Mouse (Mus musculus) intestine, embryonic 14.5 days (tissue): ENCODE measurements at regions not wholly inside any gene's neighbourhood (a gene's known extent, or its start where the extent isn't known, plus 50 kb on each side); places are given as distances from the start of the nearest gene placed in this dataset.
"Not testable (repeated sequence)": the region's sequence is repeated elsewhere in the genome, so short reads cannot be mapped to it uniquely, and the experiment has no call there.

Experiments used
- ATAC-seq: fragments of 200-750 bp; cut with Nextera tagmentation; replicated peaks from 2 replicates; pipeline ENCODE4 v1.8.0; 2017; ENCODE audit warnings: low read depth, moderate number of reproducible peaks, moderate TSS enrichment, moderate library complexity; ENCODE audit not compliant: low FRiP score, low TSS enrichment
- DNase-seq: peaks from one replicate; pipeline ENCODE4 v3.0.0-alpha.2; 2018; ENCODE audit warnings: low spot score
- H3K27ac ChIP-seq: fragments of 300-500 bp; sonication (generic); 2 replicates; pipeline ENCODE4 v1.5.1; 2014; ENCODE audit warnings: low read depth, mild to moderate bottlenecking, control low read depth
- H3K27me3 ChIP-seq: fragments of 300-500 bp; sonication (generic); replicated peaks from 2 replicates; pipeline ENCODE4 v1.6.1; 2014; ENCODE audit warnings: low read length, control low read depth; ENCODE audit not compliant: control insufficient read depth, insufficient read depth
- H3K36me3 ChIP-seq: fragments of 300-500 bp; sonication (generic); 2 replicates; pipeline ENCODE4 v1.6.1; 2014; ENCODE audit warnings: low read length, control low read depth; ENCODE audit not compliant: control insufficient read depth, insufficient read depth
- H3K4me1 ChIP-seq: fragments of 300-500 bp; sonication (generic); replicated peaks from 2 replicates; pipeline ENCODE4 v1.6.1; 2014; ENCODE audit warnings: low read length, control low read depth, mixed read lengths; ENCODE audit not compliant: control insufficient read depth, insufficient read depth
- H3K4me2 ChIP-seq: fragments of 300-500 bp; sonication (generic); 2 replicates; pipeline ENCODE4 v1.6.1; 2014; ENCODE audit warnings: low read length
- H3K4me3 ChIP-seq: fragments of 300-500 bp; sonication (generic); 2 replicates; pipeline ENCODE4 v1.5.1; 2014; ENCODE audit warnings: low read depth, low read length, control low read depth, mixed read lengths
- H3K9ac ChIP-seq: fragments of 300-500 bp; sonication (generic); 2 replicates; pipeline ENCODE4 v1.6.1; 2014; ENCODE audit warnings: mild to moderate bottlenecking, low read length
- H3K9me3 ChIP-seq: fragments of 300-500 bp; sonication (generic); 2 replicates; pipeline ENCODE4 v1.6.1; 2016; ENCODE audit warnings: low read length, control low read depth; ENCODE audit not compliant: control insufficient read depth
- WGBS: fragments of 180-500 bp; shearing (Covaris S2); extraction: QIAGEN DNeasy Blood & Tissue Kit; methylation state at CpG from one replicate; pipeline ENCODE4 v1.1.7; 2014; 5-methylcytosine and 5-hydroxymethylcytosine counted together

DNA sequence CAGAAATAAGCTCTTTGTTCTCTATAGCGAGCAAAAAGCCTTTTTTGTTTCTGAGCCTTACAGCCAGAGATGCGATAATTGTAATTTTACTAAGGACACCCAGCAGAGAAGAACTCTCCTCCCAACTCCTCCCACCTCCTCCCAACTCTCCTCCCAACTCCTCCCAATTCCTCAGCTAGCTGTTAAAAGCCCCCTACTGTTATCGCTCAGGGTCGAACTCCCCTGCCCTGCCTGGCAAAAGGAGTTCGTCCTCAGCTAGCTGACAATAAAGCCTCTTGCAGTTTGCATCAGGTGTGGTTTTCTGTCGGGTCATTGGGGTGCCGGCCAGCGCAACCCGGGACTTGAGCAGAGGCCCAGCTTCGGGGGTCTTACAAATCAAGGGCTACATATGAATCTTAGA lies 99.5 kb upstream of the Thpo start:
- WGBS, result 78% methylated on average over 10 of the region's 10 CpGs
- not testable (repeated sequence) for DNase-seq, ATAC-seq

DNA sequence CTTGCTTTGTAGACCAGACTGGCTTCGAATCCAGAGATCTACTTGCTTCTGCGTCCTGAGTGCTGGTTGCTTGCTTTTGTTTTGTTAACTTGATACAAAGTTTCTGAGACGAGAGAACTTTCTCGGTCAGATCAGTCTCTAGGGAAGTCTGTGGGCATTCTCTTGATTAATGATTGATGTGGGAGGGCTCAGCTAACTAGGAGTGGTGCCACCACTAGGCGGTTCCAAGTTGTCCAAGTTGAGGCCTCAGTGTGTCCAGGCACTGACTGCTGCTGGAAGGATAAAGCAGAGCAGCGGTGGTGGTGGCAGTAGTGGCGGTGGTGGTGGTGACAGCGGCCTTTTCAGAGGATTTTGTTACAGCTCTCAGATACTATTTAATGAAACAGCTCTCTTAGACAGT lies 99.0 kb upstream of the Thpo start:
- ATAC-seq, result no peak
- 73% methylated on average over 8 of the region's 8 CpGs for WGBS
- Histone ChIP-seq H3K27ac (no peak overlapping the region), H3K9me3 (no peaks in the 10 kb centered on the region), H3K9ac (no peak overlapping the region), H3K27me3 (no peaks in the 10 kb centered on the region), H3K36me3 (no peaks in the 10 kb centered on the region), H3K4me2 (no peak overlapping the region), H3K4me1 (0 out of 2 replicates have a peak, but pooled peaks cover 4% of the 10 kb centered on the region), H3K4me3 (no peak overlapping the region)
- peak; percentile 16 for DNase-seq

More for the DNA sequence above, 99.5 kb upstream of the Thpo start:
- H3K4me3 ChIP-seq, H3K27ac ChIP-seq, H3K27me3 ChIP-seq, H3K9ac ChIP-seq, H3K4me1 ChIP-seq, H3K9me3 ChIP-seq, H3K4me2 ChIP-seq, H3K36me3 ChIP-seq: not testable (repeated sequence)

DNA sequence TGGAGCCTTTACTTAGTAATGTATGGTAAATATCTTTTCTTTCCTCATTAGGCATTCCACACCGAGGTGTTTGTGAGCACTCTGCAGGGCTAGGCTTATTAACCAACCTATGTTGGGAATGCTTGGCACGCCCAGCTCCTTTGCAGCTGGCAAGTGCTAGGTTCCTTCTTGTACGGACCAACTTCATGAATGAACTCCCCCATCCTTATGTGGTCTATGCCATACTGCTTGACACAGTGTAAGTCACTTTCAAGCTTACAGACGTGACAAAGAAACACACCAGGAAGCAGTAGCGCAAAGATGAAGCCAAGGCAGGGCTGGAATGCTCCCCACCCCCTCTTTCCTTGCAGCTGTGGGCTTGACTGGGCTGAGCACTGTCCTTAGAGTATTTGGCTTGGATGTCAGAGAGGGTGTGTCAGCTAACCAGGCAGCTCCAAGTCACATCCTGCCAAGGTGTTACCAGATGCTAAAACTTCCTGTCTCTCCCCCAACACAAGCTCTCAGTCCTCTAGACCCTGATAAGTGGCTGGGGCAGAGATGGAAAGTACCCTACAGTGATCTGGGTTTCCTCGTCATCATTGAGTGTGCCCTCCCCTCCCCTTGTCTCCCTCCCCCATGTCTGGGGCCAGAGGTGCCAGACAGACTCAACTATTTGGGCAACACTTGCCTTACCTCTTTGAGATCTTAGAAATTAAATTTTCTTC lies 95.6 kb upstream of the Thpo start:
- Histone ChIP-seq H3K27me3 (no peaks in the 10 kb centered on the region), H3K36me3 (no peaks in the 10 kb centered on the region), H3K4me2 (no peak overlapping the region), H3K27ac (no peak overlapping the region), H3K4me1 (no peaks in the 10 kb centered on the region), H3K9ac (no peak overlapping the region), H3K4me3 (no peak overlapping the region), H3K9me3 (no peaks in the 10 kb centered on the region)
- peak; percentile 35 for DNase-seq
- no peak for ATAC-seq
- whole genome bisulfite sequencing, result 52% methylated on average over 6 of the region's 6 CpGs

DNA sequence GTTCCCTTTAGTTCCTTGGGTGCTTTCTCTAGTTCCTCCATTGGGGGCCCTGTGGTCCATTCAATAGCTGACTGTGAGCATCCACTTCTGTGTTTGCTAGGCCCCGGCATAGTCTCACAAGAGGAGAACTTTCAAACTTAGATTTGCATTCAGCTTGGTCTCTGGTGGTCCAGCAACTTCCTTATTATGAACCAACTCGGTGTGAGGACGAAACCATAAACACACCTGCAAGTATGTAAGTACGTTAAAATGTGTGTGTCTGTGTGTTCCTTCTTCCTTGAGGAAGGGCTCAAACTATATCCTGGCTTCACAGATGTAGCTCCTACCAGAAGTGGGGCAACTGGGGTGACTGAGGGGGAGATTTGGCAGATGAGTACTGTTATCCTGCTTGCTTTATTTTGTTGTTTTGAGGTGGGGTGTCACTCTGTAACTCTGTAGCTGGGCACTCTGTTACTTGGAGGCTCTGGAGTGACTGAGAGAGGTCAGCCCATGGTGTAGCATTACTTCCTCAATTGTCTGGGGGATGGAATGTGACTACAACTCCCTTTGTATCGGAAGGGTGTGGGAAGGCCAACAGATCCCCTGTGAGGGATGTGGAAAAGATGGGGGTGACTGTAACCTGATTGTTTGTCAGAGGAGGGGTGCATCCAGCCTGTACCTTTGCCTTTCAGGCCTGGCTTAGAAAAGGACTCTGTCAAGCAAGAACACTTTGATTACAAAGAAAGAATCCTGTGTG lies 94.9 kb upstream of the Thpo start:
- H3K4me1 ChIP-seq, result no peaks in the 10 kb centered on the region
- H3K4me3 ChIP-seq, result no peak overlapping the region
- no peak overlapping the region for H3K9ac ChIP-seq
- no peaks in the 10 kb centered on the region for H3K27me3 ChIP-seq
- ATAC-seq (no peak), DNase-seq (peak; percentile 34)
- no peak overlapping the region for H3K27ac ChIP-seq
- WGBS, result 89% methylated on average over 5 of the region's 5 CpGs
- H3K9me3 ChIP-seq, result no peaks in the 10 kb centered on the region
- H3K36me3 ChIP-seq, result no peaks in the 10 kb centered on the region
- no peak overlapping the region for H3K4me2 ChIP-seq

DNA sequence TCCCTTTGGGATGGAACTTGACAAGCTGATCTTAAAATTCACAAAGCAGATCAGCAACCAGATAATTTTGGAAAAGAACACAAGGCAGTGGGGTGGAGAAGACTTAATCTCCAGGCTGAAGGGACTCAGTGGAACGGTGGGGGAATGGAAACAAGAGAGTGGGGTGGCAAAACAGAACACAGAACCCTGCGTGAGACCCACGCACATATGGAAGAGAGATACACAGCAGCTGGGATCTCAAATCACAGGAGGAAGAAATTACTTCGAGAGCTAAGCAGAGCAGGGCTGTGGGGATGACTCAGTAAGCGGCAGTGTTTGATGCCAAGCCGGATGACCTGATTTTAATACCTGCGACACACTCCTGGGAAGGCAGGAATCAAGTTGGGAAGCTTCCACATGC lies 89.9 kb upstream of the Thpo start:
- Histone ChIP-seq H3K9ac (no peak overlapping the region), H3K27ac (no peak overlapping the region), H3K4me1 (no peaks in the 10 kb centered on the region), H3K4me2 (no peak overlapping the region), H3K36me3 (no peaks in the 10 kb centered on the region), H3K4me3 (no peak overlapping the region), H3K27me3 (no peaks in the 10 kb centered on the region), H3K9me3 (no peaks in the 10 kb centered on the region)
- ATAC-seq, result no peak
- WGBS, result 73% methylated on average over 7 of the region's 7 CpGs
- peak; percentile 32 for DNase-seq

DNA sequence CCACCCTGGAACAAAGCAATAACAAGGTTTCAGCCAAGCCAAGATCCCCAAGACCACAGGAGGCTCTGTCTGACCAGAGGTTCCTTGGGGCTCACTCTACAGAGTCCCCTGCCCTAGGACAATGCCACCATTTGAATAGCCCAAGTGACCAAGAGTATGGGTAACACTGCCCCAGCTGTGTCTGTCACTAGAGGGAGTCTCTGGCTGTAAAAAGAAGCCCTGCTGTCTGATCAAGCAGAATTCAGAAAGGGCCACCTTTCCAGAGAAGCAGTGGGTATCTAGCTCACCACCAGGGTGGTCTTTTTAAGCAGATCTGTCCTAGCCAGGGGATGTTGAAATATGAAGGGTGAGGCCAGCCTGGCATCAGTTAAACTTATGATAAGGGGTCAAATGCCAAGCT lies 86.6 kb upstream of the Thpo start:
- Histone ChIP-seq H3K27ac (no peak overlapping the region), H3K9ac (no peak overlapping the region), H3K27me3 (no peaks in the 10 kb centered on the region), H3K4me3 (no peak overlapping the region), H3K4me1 (0 out of 2 replicates have a peak, but pooled peaks cover 3% of the 10 kb centered on the region), H3K9me3 (0 out of 2 replicates have a peak, but pooled peaks cover 2% of the 10 kb centered on the region), H3K4me2 (no peak overlapping the region), H3K36me3 (no peaks in the 10 kb centered on the region)
- DNase-seq (no peak), ATAC-seq (no peak)

DNA sequence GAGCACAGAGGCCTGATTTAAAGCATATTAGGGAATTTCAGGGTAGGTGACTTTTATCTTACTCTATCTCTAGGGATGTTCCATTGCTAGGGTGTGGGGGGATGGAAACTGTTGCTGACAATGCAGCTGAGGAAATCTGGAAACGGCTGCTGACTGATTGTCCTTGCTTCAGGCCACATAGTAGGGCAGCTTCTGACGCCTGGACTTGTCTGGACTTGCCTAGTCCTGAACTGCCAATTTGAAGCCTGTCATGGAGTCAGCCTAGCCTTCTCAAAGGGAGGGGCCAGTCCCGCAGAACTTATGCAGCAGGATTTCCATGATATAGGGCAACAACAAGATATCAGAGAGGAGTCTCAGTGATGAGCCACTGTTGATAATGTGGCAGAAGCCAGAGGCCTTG lies 85.3 kb upstream of the Thpo start:
- DNase-seq (no peak), ATAC-seq (no peak)
- 0 out of 2 replicates have a peak, but pooled peaks cover 3% of the 10 kb centered on the region for H3K4me1 ChIP-seq
- no peak overlapping the region for H3K4me2 ChIP-seq
- no peak overlapping the region for H3K27ac ChIP-seq
- H3K36me3 ChIP-seq, result no peaks in the 10 kb centered on the region
- no peaks in the 10 kb centered on the region for H3K27me3 ChIP-seq
- H3K9ac ChIP-seq, result no peak overlapping the region
- H3K9me3 ChIP-seq, result 0 out of 2 replicates have a peak, but pooled peaks cover 3% of the 10 kb centered on the region
- H3K4me3 ChIP-seq, result no peak overlapping the region
- WGBS, result 82% methylated on average over 3 of the region's 3 CpGs

DNA sequence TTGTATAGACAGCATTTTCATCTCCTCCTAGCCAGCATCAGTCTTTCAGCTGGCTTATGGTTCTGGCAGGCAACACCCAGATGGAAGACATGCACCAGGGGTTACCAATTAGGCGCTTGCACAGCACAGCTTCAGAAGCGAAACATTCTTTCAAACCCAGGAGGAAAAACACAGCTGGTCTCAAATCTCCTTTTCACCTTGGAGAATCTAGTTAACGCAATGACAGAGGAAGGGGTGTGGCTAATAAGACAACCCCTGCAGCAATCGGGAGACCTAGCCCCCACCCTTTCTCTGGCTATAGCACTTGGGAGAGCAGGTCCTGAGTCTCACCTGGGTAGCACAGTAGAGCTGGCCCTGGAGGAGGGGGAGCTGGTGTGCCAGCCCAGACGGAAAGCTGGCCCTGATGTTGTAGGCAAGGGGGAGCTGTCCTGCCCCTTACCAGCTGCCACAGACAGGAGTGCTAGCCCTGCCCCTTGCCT lies 84.4 kb upstream of the Thpo start:
- 0 out of 2 replicates have a peak, but pooled peaks cover 3% of the 10 kb centered on the region for H3K4me1 ChIP-seq
- no peaks in the 10 kb centered on the region for H3K27me3 ChIP-seq
- H3K4me2 ChIP-seq, result no peak overlapping the region
- H3K4me3 ChIP-seq, result no peak overlapping the region
- no peak overlapping the region for H3K9ac ChIP-seq
- ATAC-seq (no peak), DNase-seq (no peak)
- H3K9me3 ChIP-seq, result 0 out of 2 replicates have a peak, but pooled peaks cover 3% of the 10 kb centered on the region
- no peaks in the 10 kb centered on the region for H3K36me3 ChIP-seq
- H3K27ac ChIP-seq, result no peak overlapping the region
- 35% methylated on average over 5 of the region's 5 CpGs for WGBS
